Mouse (Mus musculus) heart, adult 2 months (tissue): Measurements from ENCODE around the gene Pwwp2b. TPM values are rescaled to one million over a fixed set of nuclear protein-coding genes. Genes with fewer than 3 reads are reported as not detected.
A peak's percentile ranks its signal among the peaks of the same experiment; 100 is the strongest.

Experiments
- DNase-seq, 2 experiments: peaks; one replicate each; pipeline ENCODE4 v3.0.0; 2021
- H3K27ac ChIP-seq: fragments of 200-600 bp; 2 replicates; pipeline ENCODE4 v1.8.1; 2022
- H3K27me3 ChIP-seq: fragments of 200-500 bp; 2 replicates; pipeline ENCODE4 v1.6.1; 2012; ENCODE audit warnings: mild to moderate bottlenecking, low read length, inconsistent platforms, mixed read lengths; ENCODE audit not compliant: control insufficient read depth, insufficient read depth
- H3K36me3 ChIP-seq: fragments of 200-500 bp; 2 replicates; pipeline ENCODE4 v1.6.1; 2012; ENCODE audit warnings: low read length, inconsistent platforms; ENCODE audit not compliant: control insufficient read depth, insufficient read depth
- H3K4me1 ChIP-seq: fragments of 200-500 bp; 2 replicates; pipeline ENCODE4 v1.6.1; 2011; ENCODE audit warnings: low read length; ENCODE audit not compliant: control insufficient read depth, insufficient read depth
- H3K4me3 ChIP-seq: fragments of 200-600 bp; 2 replicates; pipeline ENCODE4 v1.8.1; 2022
- H3K79me2 ChIP-seq: fragments of 200-500 bp; replicated peaks from 2 replicates; pipeline ENCODE4 v1.6.1; 2012; ENCODE audit warnings: mild to moderate bottlenecking, inconsistent platforms, low read length, moderate library complexity, mixed read lengths; ENCODE audit not compliant: control insufficient read depth, insufficient read depth
- H3K9ac ChIP-seq: fragments of 200-500 bp; 2 replicates; pipeline ENCODE4 v1.6.1; 2012; ENCODE audit warnings: low read depth, mild to moderate bottlenecking, control low read depth, inconsistent platforms, low read length, mixed read lengths
- CTCF ChIP-seq: fragments of 200-600 bp; IDR thresholded peaks from 2 replicates; pipeline ENCODE4 v1.8.1; 2022; ENCODE audit warnings: antibody characterized with exemption, mild to moderate bottlenecking, moderate library complexity
- EP300 ChIP-seq: fragments of 200-500 bp; IDR thresholded peaks from 2 replicates; pipeline ENCODE4 v1.6.1; 2011; ENCODE audit warnings: low read depth, low read length, control low read depth; ENCODE audit not compliant: insufficient read depth
- POLR2A ChIP-seq: fragments of 200-500 bp; IDR thresholded peaks from 2 replicates; pipeline ENCODE4 v1.6.1; 2011; ENCODE audit warnings: mild to moderate bottlenecking, low read depth, low read length, control low read depth; ENCODE audit not compliant: insufficient read depth
- WGBS: fragments of 180-500 bp; shearing (Covaris S2); methylation state at CpG from one replicate; pipeline ENCODE4 v1.1.7; 2018; 5-methylcytosine and 5-hydroxymethylcytosine counted together
- intact Hi-C: fragments of 180-260 bp; cut with DNase I; formaldehyde crosslinking; loops from one replicate; pipeline ENCODE4 v1.15.1; 2025
- polyA plus RNA-seq: library from polyadenylated mRNA; depleted of rRNA; stranded (reverse); fragments of >200 nt; gene quantifications from 2 replicates; pipeline ENCODE4 v1.2.3, GENCODE M21; 2012
- total RNA-seq, 2 experiments: library from RNA; stranded (reverse); gene quantifications; 2 replicates each; pipeline ENCODE4 v1.2.3; 2021

Pwwp2b gene
- total and polyA plus RNA-seq, 3 experiments: 6.8 to 10.2 (median 8.9) TPM

GRCm38 (mm10) chr7:139307056-139307455 is 58.8 kb downstream of the Pwwp2b start:
- no peak overlapping the region for H3K9ac ChIP-seq
- no peak for TF ChIP-seq EP300
- TF ChIP-seq POLR2A: no peak
- TF ChIP-seq CTCF: no peak
- WGBS: 52% methylated on average over 2 of the region's 2 CpGs
- no peak for DNase-seq
- H3K27me3 ChIP-seq: no peaks in the 10 kb centered on the region
- no peak overlapping the region for H3K27ac ChIP-seq
- H3K79me2 ChIP-seq: no peaks in the 10 kb centered on the region
- no peak overlapping the region for H3K4me3 ChIP-seq
- 0 out of 2 replicates have a peak, but pooled peaks cover 2% of the 10 kb centered on the region for H3K36me3 ChIP-seq
- peaks cover 13% of the 10 kb centered on the region for H3K4me1 ChIP-seq
- intact Hi-C loops: loop anchor here (1.0 kb wide), 1 partner anchor 57 kb away; no protein-coding TSS in a partner anchor

DNA sequence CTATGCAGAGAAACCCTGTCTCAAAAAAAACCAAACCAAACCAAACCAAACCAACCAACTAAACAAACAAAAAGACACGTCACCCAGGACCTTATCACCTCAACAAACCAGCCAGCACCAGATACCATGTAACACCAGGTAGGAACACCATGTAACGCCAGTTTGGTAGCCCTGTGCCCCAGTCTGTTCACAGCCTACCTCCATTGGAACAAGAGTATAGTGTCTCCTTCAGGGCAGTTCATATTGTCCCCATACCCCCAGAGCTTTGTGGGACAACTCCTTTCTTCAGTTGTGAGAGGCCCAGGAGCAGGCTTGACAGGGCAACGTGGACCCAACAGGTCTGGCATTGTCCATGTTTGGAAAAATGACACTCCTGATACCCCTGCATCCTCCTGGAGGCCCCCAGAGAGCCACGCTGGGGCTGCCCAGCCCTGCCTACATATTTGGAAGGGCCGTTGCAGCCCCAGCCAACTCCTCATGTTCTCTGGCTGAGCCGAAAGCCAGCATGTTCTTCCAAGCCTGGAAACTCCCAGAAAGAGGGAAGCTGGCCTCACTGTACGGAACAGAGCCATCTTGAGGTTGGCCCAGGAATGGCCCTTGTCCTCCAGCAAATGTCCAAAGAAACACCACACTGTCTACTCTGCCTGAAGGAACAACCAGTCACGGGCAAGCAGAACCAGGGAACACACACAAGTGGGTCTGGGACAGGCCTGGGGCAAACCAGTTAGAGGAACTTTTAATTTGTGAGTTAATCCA is 60.0 kb downstream of the Pwwp2b start:
- H3K4me3 ChIP-seq: no peak overlapping the region
- WGBS: 55% methylated on average over 8 of the region's 8 CpGs
- 0 out of 2 replicates have a peak, but pooled peaks cover 2% of the 10 kb centered on the region for H3K36me3 ChIP-seq
- H3K27ac ChIP-seq: peak overlapping the region; percentile 64
- H3K79me2 ChIP-seq: no peaks in the 10 kb centered on the region
- TF ChIP-seq EP300: 0 out of 2 replicates have a peak, but pooled peaks have one; percentile 62
- TF ChIP-seq CTCF: peak; percentile 55
- TF ChIP-seq POLR2A: no peak
- H3K27me3 ChIP-seq: no peaks in the 10 kb centered on the region
- intact Hi-C loops: loop anchor here (2.0 kb wide), 1 partner anchor 126 kb away; no protein-coding TSS in a partner anchor
- peak; percentile 78 to 85 for DNase-seq
- peak overlapping the region; percentile 12; the same call in 1 of the 2 replicates for H3K9ac ChIP-seq
- peaks cover 15% of the 10 kb centered on the region for H3K4me1 ChIP-seq

- H3K27me3 ChIP-seq: no peaks in the 10 kb centered on the region
- intact Hi-C loops: loop anchor here (2.0 kb wide), 1 partner anchor 126 kb away; no protein-coding TSS in a partner anchor
- 20% methylated on average over 2 of the region's 2 CpGs for WGBS
These were observed 60.8 kb downstream of the Pwwp2b start for GRCm38 (mm10) chr7:139309106-139309505.

DNA sequence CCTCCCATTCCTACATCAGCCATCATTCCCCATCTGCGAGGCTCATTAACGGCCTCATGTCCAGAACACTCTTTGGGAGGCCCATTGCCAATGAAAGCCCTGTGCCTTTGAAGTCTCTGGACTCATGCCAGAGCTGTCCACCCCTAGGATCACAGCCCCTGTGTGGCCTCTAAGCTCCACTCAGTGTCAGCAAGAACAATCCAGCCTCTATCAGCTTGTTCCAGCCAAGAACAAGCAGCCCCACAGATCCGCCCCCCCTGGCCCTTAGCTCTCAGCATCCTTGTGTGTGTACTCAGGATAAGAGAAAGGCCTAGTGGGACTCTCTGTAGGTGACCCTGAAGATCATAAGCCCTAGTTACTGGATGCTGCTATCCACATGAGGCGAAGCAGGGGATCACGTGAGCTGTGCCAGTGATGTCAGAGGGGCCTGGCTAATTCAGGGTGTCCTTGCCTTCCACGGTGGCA is 62.2 kb downstream of the Pwwp2b start:
- Histone ChIP-seq H3K36me3 (0 out of 2 replicates have a peak, but pooled peaks cover 2% of the 10 kb centered on the region), H3K4me1 (peaks cover 13% of the 10 kb centered on the region), H3K27ac (no peak overlapping the region), H3K79me2 (no peaks in the 10 kb centered on the region), H3K27me3 (no peaks in the 10 kb centered on the region), H3K9ac (no peak overlapping the region), H3K4me3 (no peak overlapping the region)
- WGBS: 34% methylated on average over 6 of the region's 6 CpGs
- peak; percentile 53 to 60 for DNase-seq
- TF ChIP-seq EP300: peak; percentile 71; the same call in 1 of the 2 replicates
- no peak for TF ChIP-seq CTCF
- intact Hi-C loops: no loop called here

More at GRCm38 (mm10) chr7:139309106-139309505, 60.8 kb downstream of the Pwwp2b start:
- peak; percentile 64 for TF ChIP-seq CTCF
- TF ChIP-seq EP300: peak; percentile 83
- TF ChIP-seq POLR2A: 0 out of 2 replicates have a peak, but pooled peaks have one; percentile 12
- DNase-seq: peak; percentile 84 to 90
- 0 out of 2 replicates have a peak, but pooled peaks cover 2% of the 10 kb centered on the region for H3K36me3 ChIP-seq
- H3K4me1 ChIP-seq: peaks cover 13% of the 10 kb centered on the region
- H3K27ac ChIP-seq: peak overlapping the region; percentile 64
- no peak overlapping the region; the same call in 1 of the 2 replicates for H3K9ac ChIP-seq
- no peaks in the 10 kb centered on the region for H3K79me2 ChIP-seq
- H3K4me3 ChIP-seq: no peak overlapping the region

- TF ChIP-seq POLR2A: no peak
- TF ChIP-seq EP300: 0 out of 2 replicates have a peak, but pooled peaks have one; percentile 10
- Histone ChIP-seq H3K27ac (no peak overlapping the region; the same call in 1 of the 2 replicates), H3K79me2 (no peaks in the 10 kb centered on the region), H3K4me1 (peaks cover 12% of the 10 kb centered on the region), H3K36me3 (0 out of 2 replicates have a peak, but pooled peaks cover 2% of the 10 kb centered on the region), H3K9ac (no peak overlapping the region), H3K27me3 (no peaks in the 10 kb centered on the region), H3K4me3 (no peak overlapping the region)
- intact Hi-C loops: no loop called here
- 59% methylated on average over 5 of the region's 5 CpGs for WGBS
- peak; percentile 37 to 67 for DNase-seq
These were observed 64.4 kb downstream of the Pwwp2b start for GRCm38 (mm10) chr7:139312686-139313085.
